Mouse (Mus musculus) forebrain, embryonic 11.5 days (tissue): ENCODE results near the gene Disp1. TPM values are rescaled to one million over a fixed set of nuclear protein-coding genes. Genes with fewer than 3 reads are reported as not detected.

Experiments used
- ATAC-seq: fragments of 200-750 bp; cut with Nextera tagmentation; replicated peaks from 2 replicates; pipeline ENCODE4 v1.8.0; 2017; ENCODE audit warnings: moderate TSS enrichment; ENCODE audit not compliant: low FRiP score
- DNase-seq: peaks from one replicate; pipeline ENCODE4 v3.0.0-alpha.2; 2017; ENCODE audit warnings: low spot score
- H3K27ac ChIP-seq: fragments of 300-500 bp; sonication (generic); 2 replicates; pipeline ENCODE4 v1.5.1; 2014; ENCODE audit warnings: low read depth, low read length
- H3K27me3 ChIP-seq: fragments of 300-500 bp; sonication (generic); 2 replicates; pipeline ENCODE4 v1.6.1; 2014; ENCODE audit warnings: mild to moderate bottlenecking, low read length, mixed read lengths; ENCODE audit not compliant: control insufficient read depth, insufficient read depth
- H3K36me3 ChIP-seq: fragments of 300-500 bp; sonication (generic); 2 replicates; pipeline ENCODE4 v1.6.1; 2014; ENCODE audit warnings: mild to moderate bottlenecking, low read length, moderate library complexity, mixed read lengths; ENCODE audit not compliant: control insufficient read depth, insufficient read depth
- H3K4me1 ChIP-seq: fragments of 300-500 bp; sonication (generic); replicated peaks from 2 replicates; pipeline ENCODE4 v1.6.1; 2014; ENCODE audit warnings: low read length, mixed read lengths; ENCODE audit not compliant: control insufficient read depth, insufficient read depth
- H3K4me2 ChIP-seq: fragments of 300-500 bp; sonication (generic); 2 replicates; pipeline ENCODE4 v1.6.1; 2014; ENCODE audit warnings: low read depth, mild to moderate bottlenecking, low read length, moderate library complexity, mixed read lengths; ENCODE audit not compliant: severe bottlenecking
- H3K4me3 ChIP-seq: fragments of 300-500 bp; sonication (generic); 2 replicates; pipeline ENCODE4 v1.5.1; 2014; ENCODE audit warnings: low read depth, low read length
- H3K9ac ChIP-seq: fragments of 300-500 bp; sonication (generic); 2 replicates; pipeline ENCODE4 v1.6.1; 2014; ENCODE audit warnings: low read length
- H3K9me3 ChIP-seq: fragments of 300-500 bp; sonication (generic); 2 replicates; pipeline ENCODE4 v1.6.1; 2016; ENCODE audit warnings: low read length, mixed read lengths; ENCODE audit not compliant: control insufficient read depth
- WGBS: fragments of 180-500 bp; shearing (Covaris S2); extraction: QIAGEN DNeasy Blood & Tissue Kit; methylation state at CpG from one replicate; pipeline ENCODE4 v1.1.7; 2014; 5-methylcytosine and 5-hydroxymethylcytosine counted together
- polyA plus RNA-seq: library from polyadenylated mRNA; unstranded; fragments of >200 nt; fragmentation: Nextera tagmentation; extraction: Ambion mirVana; gene quantifications from 2 replicates; pipeline ENCODE4 v1.2.1, GENCODE M21; 2014

Disp1 gene
- polyA plus RNA-seq, 1 experiment from 2014 or later, result 11.4 TPM

DNA sequence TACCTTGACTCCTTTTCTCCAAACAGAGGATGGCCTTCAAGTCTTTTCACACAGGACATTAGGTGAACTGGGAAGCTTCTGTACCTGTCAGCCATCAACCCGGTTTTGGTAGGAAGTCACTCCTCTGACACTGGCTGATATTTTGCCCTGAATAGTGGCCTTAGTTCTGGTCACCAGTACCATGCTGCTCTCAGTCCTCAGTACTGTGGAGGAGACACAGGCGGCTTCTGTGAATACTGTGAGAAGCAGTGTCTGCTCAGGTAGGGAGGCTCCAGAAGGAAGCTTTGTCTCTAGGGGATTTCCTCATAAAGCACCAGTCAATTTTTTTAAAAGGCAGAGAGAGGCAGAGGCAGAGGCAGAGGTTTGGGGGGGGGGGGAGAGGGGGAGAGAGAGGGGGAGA lies 80.0 kb downstream of the Disp1 start:
- H3K27ac ChIP-seq, result no peak overlapping the region
- WGBS, result 32% methylated on average over 2 of the region's 2 CpGs
- H3K9ac ChIP-seq, result no peak overlapping the region
- H3K4me2 ChIP-seq, result no peak overlapping the region
- no peaks in the 10 kb centered on the region for H3K27me3 ChIP-seq
- H3K4me3 ChIP-seq, result no peak overlapping the region
- H3K36me3 ChIP-seq, result no peaks in the 10 kb centered on the region
- no peaks in the 10 kb centered on the region for H3K9me3 ChIP-seq
- no peak for DNase-seq
- H3K4me1 ChIP-seq, result peaks cover 6% of the 10 kb centered on the region; the same call in 1 of the 2 replicates
- no peak for ATAC-seq

DNA sequence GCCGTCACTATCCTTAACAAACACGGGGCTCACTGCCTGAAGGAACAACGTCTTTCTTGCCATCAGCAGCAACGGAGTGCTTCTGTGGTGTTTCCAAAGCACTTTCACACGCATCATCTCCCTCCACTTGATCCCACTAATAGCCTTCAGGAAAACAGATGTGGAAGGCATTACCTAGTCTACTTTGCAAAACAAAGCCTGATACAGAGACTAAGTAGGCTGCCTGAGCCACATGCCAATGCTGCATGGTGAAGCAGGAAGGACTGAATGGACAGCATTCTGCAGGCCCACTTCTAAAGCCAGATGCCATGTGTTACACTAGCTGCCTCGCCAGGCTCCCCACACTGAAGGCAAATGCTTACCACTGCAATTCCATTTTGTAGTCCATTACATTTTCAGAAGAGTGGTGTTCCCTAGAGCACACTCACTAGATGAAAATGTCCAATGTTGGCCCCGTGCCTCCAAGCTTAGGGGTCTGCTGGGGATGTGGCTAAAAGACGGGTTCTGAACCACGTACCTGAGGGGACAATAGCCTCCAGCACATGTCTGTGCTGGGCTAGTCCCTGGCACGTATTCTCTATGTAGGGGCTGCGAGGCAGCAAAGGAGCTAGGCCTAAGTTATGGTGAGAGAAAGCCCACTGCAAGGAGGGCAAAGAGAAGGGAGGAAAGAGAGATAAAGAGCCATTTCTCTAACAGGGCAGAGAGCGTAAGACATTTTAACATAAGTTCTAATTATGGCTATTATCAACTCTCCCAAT lies 80.6 kb downstream of the Disp1 start:
- Histone ChIP-seq H3K9ac (no peak overlapping the region), H3K36me3 (no peaks in the 10 kb centered on the region), H3K4me1 (peaks cover 6% of the 10 kb centered on the region; the same call in 1 of the 2 replicates), H3K9me3 (no peaks in the 10 kb centered on the region), H3K27ac (no peak overlapping the region), H3K4me3 (no peak overlapping the region), H3K4me2 (no peak overlapping the region), H3K27me3 (no peaks in the 10 kb centered on the region)
- DNase-seq, result no peak
- ATAC-seq, result 0 out of 2 replicates have a peak, but pooled peaks have one; percentile 27
- WGBS, result 44% methylated on average over 12 of the region's 12 CpGs

DNA sequence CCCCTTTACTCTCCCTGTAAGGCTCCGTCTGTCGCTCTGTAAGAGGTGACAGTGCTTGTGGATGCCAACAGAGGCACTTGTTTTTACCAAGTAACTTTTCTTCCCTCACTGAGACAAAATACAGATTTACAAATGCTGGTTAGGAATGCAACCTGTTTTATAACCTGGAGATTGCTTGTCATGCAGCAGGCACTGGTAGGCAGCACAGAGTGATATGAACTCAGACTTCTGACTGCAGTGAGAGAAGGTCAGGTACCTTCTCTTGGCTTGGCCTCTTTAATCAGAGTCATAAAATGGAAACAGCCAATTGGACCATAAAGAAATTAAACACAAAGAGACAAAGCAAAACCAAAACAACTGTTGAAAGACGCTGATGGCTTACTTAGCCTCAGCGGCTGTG lies 83.2 kb downstream of the Disp1 start:
- ATAC-seq (no peak), DNase-seq (no peak)
- 47% methylated on average over 4 of the region's 4 CpGs for WGBS

DNA sequence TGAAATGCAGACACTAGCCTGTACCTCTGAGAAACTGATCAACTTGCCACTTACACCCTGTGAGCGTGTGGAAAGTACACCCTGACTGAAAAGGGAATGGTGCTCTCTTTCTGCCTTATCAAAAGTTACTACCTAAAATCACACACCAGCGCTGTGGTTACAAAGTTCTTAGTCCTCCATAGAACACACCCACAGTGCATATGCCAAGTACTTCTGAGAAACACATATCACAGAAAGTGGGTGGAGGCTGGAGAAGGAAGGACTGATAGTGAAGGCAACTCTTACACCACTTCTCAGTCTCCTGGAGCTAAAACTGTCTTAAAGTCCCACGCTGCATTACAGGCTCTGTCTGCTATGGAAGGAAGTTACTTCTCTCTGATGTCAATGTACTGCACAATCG lies 86.9 kb downstream of the Disp1 start:
- H3K27me3 ChIP-seq, result no peaks in the 10 kb centered on the region
- WGBS, result 89% methylated on average over 4 of the region's 4 CpGs
- no peaks in the 10 kb centered on the region for H3K36me3 ChIP-seq
- no peaks in the 10 kb centered on the region for H3K9me3 ChIP-seq
- no peak overlapping the region for H3K27ac ChIP-seq
- no peak overlapping the region for H3K4me2 ChIP-seq
- ATAC-seq, result no peak
- no peak for DNase-seq
- H3K4me3 ChIP-seq, result no peak overlapping the region
- no peak overlapping the region for H3K9ac ChIP-seq
- H3K4me1 ChIP-seq, result no peaks in the 10 kb centered on the region

More for the DNA sequence above, 83.2 kb downstream of the Disp1 start:
- no peaks in the 10 kb centered on the region for H3K27me3 ChIP-seq
- no peak overlapping the region for H3K27ac ChIP-seq
- H3K9ac ChIP-seq, result no peak overlapping the region
- no peaks in the 10 kb centered on the region for H3K9me3 ChIP-seq
- H3K4me2 ChIP-seq, result no peak overlapping the region
- no peak overlapping the region for H3K4me3 ChIP-seq
- no peaks in the 10 kb centered on the region for H3K36me3 ChIP-seq
- peaks cover 6% of the 10 kb centered on the region; the same call in 1 of the 2 replicates for H3K4me1 ChIP-seq

DNA sequence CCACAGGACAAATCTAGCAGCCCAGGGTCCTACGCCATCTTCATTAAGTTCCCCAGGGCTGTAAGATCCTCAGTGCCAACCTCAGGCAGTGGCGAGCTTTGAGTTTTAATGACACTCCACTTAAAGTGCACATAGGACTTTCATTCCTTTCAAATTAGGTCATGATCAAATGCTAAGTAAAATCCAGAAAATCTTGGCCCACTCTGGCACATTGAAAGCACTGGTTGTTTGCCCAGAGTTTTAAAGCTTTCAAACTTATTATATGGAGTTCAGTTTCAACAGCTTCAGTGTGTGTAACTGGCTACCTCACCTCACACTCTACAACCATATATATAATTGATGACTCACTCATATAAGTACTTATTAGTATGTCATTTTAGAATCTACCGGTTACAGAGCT lies 87.9 kb downstream of the Disp1 start:
- Histone ChIP-seq H3K4me2 (no peak overlapping the region), H3K9ac (no peak overlapping the region), H3K27ac (no peak overlapping the region), H3K36me3 (no peaks in the 10 kb centered on the region), H3K4me1 (no peaks in the 10 kb centered on the region), H3K4me3 (no peak overlapping the region), H3K27me3 (no peaks in the 10 kb centered on the region), H3K9me3 (no peaks in the 10 kb centered on the region)
- WGBS, result 88% methylated on average over 3 of the region's 3 CpGs
- ATAC-seq (no peak), DNase-seq (no peak)

DNA sequence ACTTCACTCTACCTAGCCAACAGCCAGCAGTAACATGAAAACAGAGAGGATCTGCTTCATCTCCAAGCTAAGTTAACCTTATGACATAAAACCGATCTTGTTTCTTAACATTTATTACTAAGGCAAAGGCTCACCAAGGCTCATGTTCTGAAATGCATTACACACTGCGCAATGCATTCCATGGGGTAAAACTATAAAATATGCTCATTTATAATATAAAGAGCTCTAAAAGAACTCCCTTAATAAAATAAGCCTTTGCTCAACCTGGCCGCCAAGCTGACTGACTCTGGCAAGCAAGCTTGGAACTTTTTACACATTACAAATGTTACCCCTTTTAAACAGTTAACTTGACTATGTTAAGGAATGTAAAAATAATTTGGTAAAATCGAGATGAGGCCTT lies 94.1 kb downstream of the Disp1 start:
- H3K9me3 ChIP-seq, result no peaks in the 10 kb centered on the region
- H3K4me2 ChIP-seq, result no peak overlapping the region
- no peak overlapping the region for H3K27ac ChIP-seq
- H3K4me3 ChIP-seq, result no peak overlapping the region
- ATAC-seq (no peak), DNase-seq (no peak)
- no peaks in the 10 kb centered on the region for H3K4me1 ChIP-seq
- no peaks in the 10 kb centered on the region for H3K36me3 ChIP-seq
- no peak overlapping the region for H3K9ac ChIP-seq
- no peaks in the 10 kb centered on the region for H3K27me3 ChIP-seq
- 85% methylated on average over 4 of the region's 4 CpGs for WGBS

DNA sequence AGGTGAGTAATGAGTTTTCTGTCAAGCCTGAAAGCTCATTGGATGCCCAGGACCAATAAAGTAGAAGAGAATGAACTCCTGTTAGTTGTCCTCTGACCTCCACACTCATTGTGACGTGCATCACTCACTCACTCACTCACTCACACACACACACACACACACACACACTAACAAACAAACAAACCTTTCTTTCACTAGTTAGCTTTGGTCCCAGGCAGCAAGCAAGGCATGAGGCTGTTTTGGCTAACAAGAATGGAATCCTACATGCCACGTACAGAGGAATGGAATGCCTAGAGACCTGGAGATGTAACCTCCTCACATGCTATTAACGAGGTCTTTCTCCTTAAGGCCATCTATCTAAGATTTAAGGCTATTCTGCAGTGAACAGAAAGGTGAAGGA lies 97.6 kb downstream of the Disp1 start:
- H3K27me3 ChIP-seq, result no peaks in the 10 kb centered on the region
- H3K4me1 ChIP-seq, result no peaks in the 10 kb centered on the region
- no peak overlapping the region for H3K9ac ChIP-seq
- 40% methylated on average over 3 of the region's 3 CpGs for WGBS
- H3K36me3 ChIP-seq, result no peaks in the 10 kb centered on the region
- H3K27ac ChIP-seq, result no peak overlapping the region
- H3K4me3 ChIP-seq, result no peak overlapping the region
- no peak for ATAC-seq
- no peak for DNase-seq
- no peak overlapping the region for H3K4me2 ChIP-seq
- H3K9me3 ChIP-seq, result no peaks in the 10 kb centered on the region

DNA sequence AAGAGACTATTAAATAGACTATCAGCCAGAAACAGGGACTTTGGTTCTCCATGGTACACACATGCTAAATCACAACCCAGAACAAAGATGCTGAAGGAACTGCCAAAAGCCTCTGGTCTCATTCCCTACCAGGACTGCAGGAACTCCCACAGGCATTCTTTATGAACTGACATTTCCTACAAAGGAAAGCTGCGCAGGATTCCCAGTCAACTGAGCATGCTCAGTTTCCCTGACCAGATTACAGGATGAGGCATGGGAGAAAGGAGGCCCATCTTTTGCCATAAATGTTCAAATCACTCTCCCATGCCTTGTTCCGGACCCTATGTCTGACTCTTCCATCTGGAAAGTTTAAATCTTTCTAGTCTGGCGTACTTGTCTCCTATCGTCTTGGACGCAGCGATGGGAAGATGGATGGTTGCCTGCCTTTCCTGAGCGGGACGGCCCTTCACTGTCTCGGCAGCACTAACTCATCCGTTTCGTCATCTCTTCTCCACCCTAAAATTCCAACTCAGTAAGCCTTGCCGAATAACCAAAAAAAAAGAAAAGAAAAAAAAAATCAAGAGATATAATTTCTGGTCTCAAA lies 100.9 kb downstream of the Disp1 start:
- H3K4me2 ChIP-seq, result no peak overlapping the region
- ATAC-seq, result no peak
- H3K27me3 ChIP-seq, result no peaks in the 10 kb centered on the region
- 0 out of 2 replicates have a peak, but pooled peaks cover 2% of the 10 kb centered on the region for H3K4me1 ChIP-seq
- 95% methylated on average over 12 of the region's 12 CpGs for WGBS
- H3K9ac ChIP-seq, result no peak overlapping the region
- H3K9me3 ChIP-seq, result no peaks in the 10 kb centered on the region
- no peak overlapping the region for H3K4me3 ChIP-seq
- no peak overlapping the region for H3K27ac ChIP-seq
- H3K36me3 ChIP-seq, result no peaks in the 10 kb centered on the region
- DNase-seq, result no peak
